Mouse (Mus musculus) heart, embryonic 11.5 days (tissue): ENCODE data around the gene Zfp169. TPM values are rescaled to one million over a fixed set of nuclear protein-coding genes. Genes with fewer than 3 reads are reported as not detected.
"Not testable (repeated sequence)": the region's sequence is repeated elsewhere in the genome, so short reads cannot be mapped to it uniquely, and the experiment has no call there.

ENCODE experiments used
- ATAC-seq: fragments of 200-750 bp; cut with Nextera tagmentation; replicated peaks from 2 replicates; pipeline ENCODE4 v1.8.0; 2017; ENCODE audit warnings: moderate library complexity; ENCODE audit not compliant: insufficient number of reproducible peaks, low FRiP score, low TSS enrichment
- H3K27ac ChIP-seq: fragments of 300-500 bp; sonication (generic); 2 replicates; pipeline ENCODE4 v1.5.1; 2014; ENCODE audit warnings: mild to moderate bottlenecking, low read depth, low read length
- H3K27me3 ChIP-seq: fragments of 300-500 bp; sonication (generic); 2 replicates; pipeline ENCODE4 v1.6.1; 2014; ENCODE audit warnings: mild to moderate bottlenecking, low read length, mixed read lengths; ENCODE audit not compliant: control insufficient read depth, insufficient read depth
- H3K36me3 ChIP-seq: fragments of 300-500 bp; sonication (generic); 2 replicates; pipeline ENCODE4 v1.6.1; 2014; ENCODE audit warnings: mild to moderate bottlenecking, low read length, moderate library complexity, mixed read lengths; ENCODE audit not compliant: control insufficient read depth, insufficient read depth
- H3K4me1 ChIP-seq: fragments of 300-500 bp; sonication (generic); 2 replicates; pipeline ENCODE4 v1.6.1; 2014; ENCODE audit warnings: low read length; ENCODE audit not compliant: control insufficient read depth, insufficient read depth
- H3K4me2 ChIP-seq: fragments of 300-500 bp; sonication (generic); 2 replicates; pipeline ENCODE4 v1.6.1; 2014; ENCODE audit warnings: mild to moderate bottlenecking, moderate library complexity
- H3K4me3 ChIP-seq: fragments of 300-500 bp; sonication (generic); 2 replicates; pipeline ENCODE4 v1.5.1; 2014; ENCODE audit warnings: low read depth, low read length
- H3K9ac ChIP-seq: fragments of 300-500 bp; sonication (generic); 2 replicates; pipeline ENCODE4 v1.6.1; 2014; ENCODE audit warnings: mild to moderate bottlenecking, low read depth, low read length, moderate library complexity
- H3K9me3 ChIP-seq: fragments of 300-500 bp; sonication (generic); replicated peaks from 2 replicates; pipeline ENCODE4 v1.6.1; 2016; ENCODE audit warnings: low read length; ENCODE audit not compliant: control insufficient read depth
- WGBS: fragments of 180-500 bp; shearing (Covaris S2); extraction: QIAGEN DNeasy Blood & Tissue Kit; methylation state at CpG from one replicate; pipeline ENCODE4 v1.1.7; 2014; ENCODE audit not compliant: insufficient replicate concordance; 5-methylcytosine and 5-hydroxymethylcytosine counted together
- polyA plus RNA-seq: library from polyadenylated mRNA; unstranded; fragments of >200 nt; fragmentation: Nextera tagmentation; extraction: Ambion mirVana; gene quantifications from 2 replicates; pipeline ENCODE4 v1.2.1, GENCODE M21; 2014

The Zfp169 gene
- polyA plus RNA-seq, 1 experiment from 2014 or later: 5.2 TPM

DNA sequence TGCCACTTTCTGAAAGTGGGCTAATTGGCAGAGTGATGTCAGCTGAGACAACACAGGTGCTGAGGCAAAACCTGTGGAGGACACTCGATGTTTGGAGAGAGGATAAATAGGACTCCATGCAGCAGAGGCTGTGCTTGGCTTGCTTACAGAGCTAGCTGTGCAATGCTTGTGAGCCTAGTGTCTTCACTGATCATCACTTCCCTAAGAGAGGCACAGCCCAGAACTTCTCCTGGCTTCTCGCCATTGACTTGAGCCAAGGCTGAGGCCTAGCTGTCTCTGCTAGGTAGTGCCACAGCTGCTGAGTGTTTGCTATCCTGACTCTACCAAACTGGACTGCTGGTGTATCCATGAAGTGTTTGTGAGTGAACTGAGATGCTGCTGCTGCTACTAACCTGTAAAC is 17.4 kb upstream of the Zfp169 start:
- no peak overlapping the region for H3K27ac ChIP-seq
- ATAC-seq: no peak
- H3K36me3 ChIP-seq: no peaks in the 10 kb centered on the region
- no peaks in the 10 kb centered on the region for H3K9me3 ChIP-seq
- no peak overlapping the region for H3K4me3 ChIP-seq
- H3K4me1 ChIP-seq: no peaks in the 10 kb centered on the region
- no peaks in the 10 kb centered on the region for H3K27me3 ChIP-seq
- no peak overlapping the region for H3K9ac ChIP-seq
- WGBS: 52% methylated on average over 2 of the region's 2 CpGs
- no peak overlapping the region for H3K4me2 ChIP-seq

DNA sequence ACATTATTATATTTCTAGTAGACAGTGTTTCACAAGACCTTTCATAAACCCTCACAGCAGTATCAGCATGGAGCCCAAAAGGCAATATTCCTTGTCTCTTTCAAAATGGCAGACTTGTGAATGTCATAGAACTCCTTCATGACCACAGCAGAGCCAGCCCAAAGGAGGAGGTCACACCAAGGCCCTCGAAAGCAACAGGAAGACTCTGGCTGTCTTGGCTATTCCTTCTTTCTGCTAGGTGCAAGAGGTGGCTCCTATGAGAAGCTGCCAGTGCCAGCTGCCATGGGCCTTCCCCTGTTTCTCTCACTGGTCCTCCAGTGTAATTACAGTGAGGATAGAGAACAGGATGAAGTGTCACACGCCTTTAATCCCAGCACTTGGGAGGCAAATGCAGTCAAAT is 15.8 kb upstream of the Zfp169 start:
- Histone ChIP-seq H3K4me1 (no peaks in the 10 kb centered on the region), H3K9ac (no peak overlapping the region), H3K4me2 (no peak overlapping the region), H3K9me3 (no peaks in the 10 kb centered on the region), H3K4me3 (no peak overlapping the region), H3K36me3 (no peaks in the 10 kb centered on the region), H3K27me3 (no peaks in the 10 kb centered on the region), H3K27ac (no peak overlapping the region)
- ATAC-seq: no peak
- WGBS: 42% methylated on average over 2 of the region's 2 CpGs

DNA sequence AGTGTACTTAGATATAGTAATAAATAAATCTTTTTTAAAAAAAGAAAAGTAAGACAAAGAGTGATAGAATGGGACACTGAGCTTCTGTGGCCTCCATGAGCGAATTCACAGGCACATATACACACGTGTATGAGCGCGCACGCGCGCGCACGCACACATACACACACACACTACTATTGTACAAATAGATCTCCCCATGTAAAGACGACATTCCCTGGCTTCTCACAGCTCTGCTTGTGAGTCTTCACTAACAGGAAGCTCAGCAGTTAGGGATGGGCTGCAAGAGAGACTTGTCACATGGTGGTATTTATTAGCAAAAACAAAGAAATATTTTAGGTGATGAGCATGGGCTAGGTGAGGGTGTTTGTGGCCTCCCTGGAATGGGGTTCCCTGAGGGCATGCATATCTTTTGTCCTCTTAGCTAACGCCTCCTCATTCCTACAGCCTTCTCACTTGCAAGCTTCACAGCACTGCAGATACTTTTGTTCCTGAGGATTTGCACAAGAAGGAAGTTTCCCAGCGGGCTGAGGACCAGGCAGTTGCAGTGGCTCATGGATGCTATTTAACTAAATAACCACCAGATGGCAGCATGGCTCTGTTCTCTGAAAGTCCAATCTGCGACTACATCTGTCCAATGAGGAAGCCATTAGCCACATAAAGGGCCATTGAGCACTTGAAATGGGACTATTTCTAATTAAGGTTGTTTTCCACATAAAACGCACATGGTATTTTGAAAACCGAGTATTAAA is 15.0 kb upstream of the Zfp169 start:
- H3K9me3 ChIP-seq: no peaks in the 10 kb centered on the region
- no peaks in the 10 kb centered on the region for H3K36me3 ChIP-seq
- no peak for ATAC-seq
- H3K9ac ChIP-seq: no peak overlapping the region
- H3K27me3 ChIP-seq: no peaks in the 10 kb centered on the region
- no peaks in the 10 kb centered on the region for H3K4me1 ChIP-seq
- no peak overlapping the region for H3K27ac ChIP-seq
- WGBS: 52% methylated on average over 15 of the region's 15 CpGs
- H3K4me2 ChIP-seq: no peak overlapping the region
- H3K4me3 ChIP-seq: no peak overlapping the region

DNA sequence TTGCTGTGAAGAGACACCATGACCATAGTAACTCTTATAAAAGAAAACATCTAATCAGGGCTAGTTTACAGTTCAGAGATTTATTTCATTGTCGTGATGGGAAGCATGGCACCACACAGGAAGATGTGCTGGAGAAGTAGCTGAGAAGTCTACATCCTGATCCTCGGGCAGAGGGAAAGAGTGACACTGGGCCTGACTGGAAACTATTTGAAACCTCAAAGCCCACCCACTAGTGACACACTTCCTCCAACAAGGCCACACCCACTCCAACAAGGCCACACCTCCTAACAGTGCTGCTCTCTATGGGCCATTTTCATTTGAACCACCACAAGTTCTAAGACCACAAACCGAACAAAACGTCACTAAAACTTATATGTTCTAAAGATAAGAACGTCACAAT is 12.5 kb upstream of the Zfp169 start:
- no peak overlapping the region for H3K9ac ChIP-seq
- WGBS: 65% methylated on average over 5 of the region's 5 CpGs
- no peaks in the 10 kb centered on the region for H3K36me3 ChIP-seq
- H3K4me2 ChIP-seq: no peak overlapping the region
- H3K4me3 ChIP-seq: no peak overlapping the region
- no peak overlapping the region for H3K27ac ChIP-seq
- no peaks in the 10 kb centered on the region for H3K4me1 ChIP-seq
- no peaks in the 10 kb centered on the region for H3K9me3 ChIP-seq
- no peak for ATAC-seq
- H3K27me3 ChIP-seq: no peaks in the 10 kb centered on the region

DNA sequence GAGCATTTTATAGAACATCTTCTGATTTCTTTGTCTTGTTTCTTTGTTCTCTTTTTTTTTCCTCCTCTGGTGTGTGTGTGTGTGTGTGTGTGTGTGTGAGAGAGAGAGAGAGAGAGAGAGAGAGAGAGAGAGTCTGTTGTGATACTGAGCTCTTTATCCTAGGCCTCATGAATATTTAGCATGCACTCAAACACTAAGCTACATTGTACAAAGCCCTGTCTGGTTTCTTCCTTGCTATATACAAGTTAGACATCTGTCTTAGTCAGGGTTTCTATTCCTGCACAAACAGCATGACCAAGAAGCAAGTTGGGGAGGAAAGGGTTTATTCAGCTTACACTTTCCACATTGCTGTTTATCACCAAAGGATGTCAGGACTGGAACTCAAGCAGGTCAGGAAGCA is 5.9 kb upstream of the Zfp169 start:
- not testable (repeated sequence) for H3K9ac ChIP-seq, H3K27ac ChIP-seq, H3K9me3 ChIP-seq, H3K27me3 ChIP-seq, H3K4me1 ChIP-seq, ATAC-seq, H3K4me3 ChIP-seq, H3K36me3 ChIP-seq, H3K4me2 ChIP-seq

DNA sequence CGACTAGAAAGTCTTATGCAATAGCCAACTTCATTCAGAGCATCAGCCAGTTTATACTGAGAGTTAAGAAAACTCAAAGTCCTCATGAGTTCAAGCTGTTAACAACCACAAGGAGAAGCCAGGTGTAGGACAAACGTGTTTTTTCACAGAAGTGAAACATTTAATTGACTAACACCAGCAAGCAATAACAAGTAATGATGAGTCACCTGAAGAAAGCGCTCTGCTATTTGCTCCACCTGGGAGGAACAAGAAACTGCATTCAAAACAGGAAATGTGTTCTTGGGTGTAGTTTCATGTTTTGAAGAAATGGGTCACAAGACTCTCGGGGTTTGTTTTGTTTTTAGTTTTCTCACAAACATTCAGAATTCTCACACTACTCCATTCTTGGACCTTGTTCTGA is 2.6 kb upstream of the Zfp169 start:
- no peak for ATAC-seq
- WGBS: 78% methylated on average over 4 of the region's 4 CpGs
- no peaks in the 10 kb centered on the region for H3K9me3 ChIP-seq
- no peak overlapping the region for H3K4me3 ChIP-seq
- H3K36me3 ChIP-seq: no peaks in the 10 kb centered on the region
- H3K27me3 ChIP-seq: no peaks in the 10 kb centered on the region
- H3K9ac ChIP-seq: no peak overlapping the region
- H3K4me1 ChIP-seq: peaks cover 3% of the 10 kb centered on the region
- no peak overlapping the region for H3K4me2 ChIP-seq
- H3K27ac ChIP-seq: no peak overlapping the region

DNA sequence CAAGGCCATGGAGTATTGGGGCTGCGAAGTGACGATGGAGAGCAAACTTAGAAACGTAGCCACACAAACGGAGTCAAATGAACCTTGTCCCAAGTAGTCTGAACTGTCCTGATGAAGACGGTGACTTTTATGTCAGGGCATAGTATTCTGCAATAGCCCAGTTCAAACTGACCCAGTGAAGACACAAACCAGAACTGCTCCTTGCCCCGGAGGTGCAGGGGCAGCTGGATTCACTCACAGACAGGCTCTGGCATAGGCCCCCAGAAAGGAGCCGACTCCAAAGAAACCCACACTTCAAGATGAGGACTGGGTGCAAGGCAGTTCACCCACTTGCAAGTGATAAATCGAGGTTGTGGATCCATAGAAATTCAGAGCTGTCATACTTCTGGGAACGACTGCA is 4.6 kb downstream of the Zfp169 start:
- 78% methylated on average over 9 of the region's 9 CpGs for WGBS
- no peak for ATAC-seq
- H3K27ac ChIP-seq: no peak overlapping the region
- H3K4me2 ChIP-seq: no peak overlapping the region
- H3K36me3 ChIP-seq: peaks cover 14% of the 10 kb centered on the region
- H3K4me3 ChIP-seq: no peak overlapping the region
- H3K4me1 ChIP-seq: peaks cover 3% of the 10 kb centered on the region
- no peaks in the 10 kb centered on the region for H3K27me3 ChIP-seq
- H3K9me3 ChIP-seq: no peaks in the 10 kb centered on the region
- H3K9ac ChIP-seq: no peak overlapping the region

DNA sequence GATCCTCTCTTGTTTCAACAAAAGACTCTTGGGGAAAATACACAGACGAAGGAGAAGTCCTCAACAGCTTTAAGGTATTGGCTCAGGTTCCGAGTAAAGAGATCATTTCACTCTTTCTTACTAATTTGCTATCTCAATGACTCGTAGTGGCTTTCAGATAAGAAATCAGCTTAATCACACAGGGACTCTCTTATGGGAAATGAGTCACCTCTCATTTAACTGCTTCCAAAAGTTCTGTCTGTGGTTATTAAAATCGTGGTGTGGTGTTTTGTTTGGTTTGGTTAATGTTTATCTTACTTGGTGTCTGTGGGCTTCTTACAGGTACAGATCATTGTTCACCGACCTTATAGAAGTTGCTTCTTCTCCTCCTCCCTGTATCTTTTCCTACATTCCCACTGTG is 10.8 kb downstream of the Zfp169 start:
- H3K4me3 ChIP-seq: no peak overlapping the region
- WGBS: 72% methylated on average over 5 of the region's 5 CpGs
- H3K36me3 ChIP-seq: peaks cover 23% of the 10 kb centered on the region
- H3K27me3 ChIP-seq: no peaks in the 10 kb centered on the region
- H3K9me3 ChIP-seq: no peaks in the 10 kb centered on the region
- H3K9ac ChIP-seq: no peak overlapping the region
- H3K27ac ChIP-seq: no peak overlapping the region
- no peak for ATAC-seq
- no peaks in the 10 kb centered on the region for H3K4me1 ChIP-seq
- no peak overlapping the region for H3K4me2 ChIP-seq

DNA sequence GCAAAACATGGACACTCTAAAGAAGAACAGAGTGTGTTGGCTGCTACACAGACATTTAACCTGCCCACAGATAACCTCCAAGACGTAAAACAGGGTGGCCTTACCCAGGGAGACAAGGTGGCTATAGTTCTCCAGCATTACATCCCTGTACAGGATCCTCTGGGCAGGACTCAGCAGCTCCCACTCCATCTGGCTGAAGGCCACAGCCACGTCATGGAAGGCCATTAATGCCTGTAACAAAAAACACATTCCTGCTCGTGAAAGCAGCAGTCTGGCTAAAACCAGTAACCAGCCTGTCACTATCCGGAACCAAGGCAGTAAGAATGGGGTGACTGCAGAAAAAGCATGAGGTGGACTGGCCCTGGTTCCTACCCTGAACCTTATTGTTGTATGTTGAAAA is 14.6 kb downstream of the Zfp169 start:
- H3K27me3 ChIP-seq: no peaks in the 10 kb centered on the region

More for the DNA sequence above, 14.6 kb downstream of the Zfp169 start:
- H3K36me3 ChIP-seq: peaks cover 9% of the 10 kb centered on the region
- no peak overlapping the region for H3K27ac ChIP-seq
- no peaks in the 10 kb centered on the region for H3K9me3 ChIP-seq
- H3K4me1 ChIP-seq: no peaks in the 10 kb centered on the region
- H3K4me3 ChIP-seq: no peak overlapping the region
- ATAC-seq: no peak
- WGBS: 67% methylated on average over 4 of the region's 4 CpGs
- H3K4me2 ChIP-seq: no peak overlapping the region
- no peak overlapping the region for H3K9ac ChIP-seq
